Mouse (Mus musculus): Measurements from ENCODE around the gene Pitpnm2. TPM values are rescaled to one million over a fixed set of nuclear protein-coding genes. Genes with fewer than 3 reads are reported as not detected.

Gene Pitpnm2
- polyA plus RNA-seq, 1 experiment from 2014 or later = 7.4 TPM

- no peak overlapping the region for H3K27ac ChIP-seq
- ATAC-seq (ENCODE audit: low FRiP score) = no peak
- no peaks in the 10 kb centered on the region for H3K4me1 ChIP-seq (replicated peaks)
- H3K27me3 ChIP-seq = peaks cover 6% of the 10 kb centered on the region; the same call in 1 of the 2 replicates
- H3K4me2 ChIP-seq = no peak overlapping the region
- no peak overlapping the region for H3K9ac ChIP-seq
- H3K4me3 ChIP-seq = no peak overlapping the region
- no peaks in the 10 kb centered on the region for H3K9me3 ChIP-seq
- WGBS = 89% methylated on average over 3 of the region's 3 CpGs
- H3K36me3 ChIP-seq = no peaks in the 10 kb centered on the region
Observed at GRCm38 (mm10) chr5:124103020-124103419, 146.5 kb downstream of the Pitpnm2 start.

- H3K27ac ChIP-seq = no peak overlapping the region
- no peak overlapping the region for H3K4me2 ChIP-seq
- H3K4me1 ChIP-seq (replicated peaks) = no peaks in the 10 kb centered on the region
- ATAC-seq (ENCODE audit: low FRiP score) = no peak
- no peak overlapping the region for H3K4me3 ChIP-seq
- H3K9me3 ChIP-seq = no peaks in the 10 kb centered on the region
- H3K9ac ChIP-seq = no peak overlapping the region
- peaks cover 6% of the 10 kb centered on the region; the same call in 1 of the 2 replicates for H3K27me3 ChIP-seq
- no peaks in the 10 kb centered on the region for H3K36me3 ChIP-seq
- 91% methylated on average over 6 of the region's 6 CpGs for WGBS
Observed at GRCm38 (mm10) chr5:124102326-124102725, 147.2 kb downstream of the Pitpnm2 start.

GRCm38 (mm10) chr5:124100128-124101044 is 149.2 kb downstream of the Pitpnm2 start:
- no peaks in the 10 kb centered on the region for H3K9me3 ChIP-seq
- no peak overlapping the region for H3K9ac ChIP-seq
- 91% methylated on average over 11 of the region's 11 CpGs for WGBS
- no peak overlapping the region for H3K27ac ChIP-seq
- H3K4me2 ChIP-seq = no peak overlapping the region
- peaks cover 16% of the 10 kb centered on the region for H3K27me3 ChIP-seq
- no peaks in the 10 kb centered on the region for H3K36me3 ChIP-seq
- no peak for ATAC-seq (ENCODE audit: low FRiP score)
- no peak overlapping the region for H3K4me3 ChIP-seq
- H3K4me1 ChIP-seq (replicated peaks) = peaks cover 6% of the 10 kb centered on the region

GRCm38 (mm10) chr5:124098923-124099322 is 150.6 kb downstream of the Pitpnm2 start:
- no peak overlapping the region for H3K4me3 ChIP-seq
- no peak for ATAC-seq (ENCODE audit: low FRiP score)
- H3K27ac ChIP-seq = no peak overlapping the region
- no peaks in the 10 kb centered on the region for H3K9me3 ChIP-seq
- 81% methylated on average over 2 of the region's 2 CpGs for WGBS
- H3K9ac ChIP-seq = no peak overlapping the region
- H3K36me3 ChIP-seq = no peaks in the 10 kb centered on the region
- peaks cover 29% of the 10 kb centered on the region for H3K27me3 ChIP-seq
- H3K4me1 ChIP-seq (replicated peaks) = peaks cover 11% of the 10 kb centered on the region
- no peak overlapping the region for H3K4me2 ChIP-seq

- H3K4me1 ChIP-seq (replicated peaks) = peaks cover 17% of the 10 kb centered on the region
- H3K4me3 ChIP-seq = peak within 1 kb of the TSS; percentile 47
- peak within 1 kb of the TSS; percentile 65 for H3K4me2 ChIP-seq
- WGBS = 1% methylated on average over 42 of the region's 42 CpGs
- H3K36me3 ChIP-seq = no peaks in the 10 kb centered on the region
- H3K9ac ChIP-seq = peak within 1 kb of the TSS; percentile 73
- H3K9me3 ChIP-seq = no peaks in the 10 kb centered on the region
- peaks cover 45% of the 10 kb centered on the region for H3K27me3 ChIP-seq
- no peak within 1 kb of the TSS for H3K27ac ChIP-seq
- ATAC-seq (ENCODE audit: low FRiP score) = peak; percentile 83
Observed at GRCm38 (mm10) chr5:124095596-124096232, 153.8 kb downstream of the Pitpnm2 start, which contains the start of gene Abcb9. TSS of gene Abcb9 (minus strand) at chr5:124095798.

- Histone ChIP-seq H3K9ac (peak overlapping the region; percentile 73), H3K4me1 (replicated peaks) (peaks cover 17% of the 10 kb centered on the region), H3K4me3 (peak overlapping the region; percentile 47), H3K9me3 (no peaks in the 10 kb centered on the region), H3K36me3 (no peaks in the 10 kb centered on the region), H3K4me2 (peak overlapping the region; percentile 65), H3K27me3 (peaks cover 45% of the 10 kb centered on the region), H3K27ac (no peak overlapping the region)
- peak; percentile 70 for ATAC-seq (ENCODE audit: low FRiP score)
- 12% methylated on average over 19 of the region's 19 CpGs for WGBS
Observed at GRCm38 (mm10) chr5:124095077-124095581, 154.4 kb downstream of the Pitpnm2 start.

- no peaks in the 10 kb centered on the region for H3K36me3 ChIP-seq
- H3K4me2 ChIP-seq = no peak overlapping the region
- peaks cover 40% of the 10 kb centered on the region for H3K27me3 ChIP-seq
- WGBS = 87% methylated on average over 12 of the region's 12 CpGs
- peaks cover 17% of the 10 kb centered on the region for H3K4me1 ChIP-seq (replicated peaks)
- no peaks in the 10 kb centered on the region for H3K9me3 ChIP-seq
- H3K4me3 ChIP-seq = no peak overlapping the region
- H3K9ac ChIP-seq = peak overlapping the region; percentile 29; the same call in 1 of the 2 replicates
- no peak overlapping the region for H3K27ac ChIP-seq
- no peak for ATAC-seq (ENCODE audit: low FRiP score)
Observed at GRCm38 (mm10) chr5:124093852-124094604, 155.5 kb downstream of the Pitpnm2 start.

GRCm38 (mm10) chr5:124093120-124093794 is 156.3 kb downstream of the Pitpnm2 start:
- H3K4me2 ChIP-seq = no peak overlapping the region
- WGBS = 78% methylated on average over 11 of the region's 11 CpGs
- no peak for ATAC-seq (ENCODE audit: low FRiP score)

GRCm38 (mm10) chr5:124091951-124092406 is 157.6 kb downstream of the Pitpnm2 start:
- Histone ChIP-seq H3K27me3 (peaks cover 39% of the 10 kb centered on the region), H3K4me3 (no peak overlapping the region), H3K9me3 (no peaks in the 10 kb centered on the region), H3K4me2 (no peak overlapping the region), H3K36me3 (no peaks in the 10 kb centered on the region; the same call in 1 of the 2 replicates), H3K4me1 (replicated peaks) (peaks cover 17% of the 10 kb centered on the region), H3K27ac (no peak overlapping the region), H3K9ac (no peak overlapping the region)
- no peak for ATAC-seq (ENCODE audit: low FRiP score)
- 69% methylated on average over 9 of the region's 9 CpGs for WGBS

More at GRCm38 (mm10) chr5:124093120-124093794, 156.3 kb downstream of the Pitpnm2 start:
- no peaks in the 10 kb centered on the region; the same call in 1 of the 2 replicates for H3K36me3 ChIP-seq
- no peak overlapping the region for H3K27ac ChIP-seq
- no peaks in the 10 kb centered on the region for H3K9me3 ChIP-seq
- no peak overlapping the region for H3K4me3 ChIP-seq
- H3K27me3 ChIP-seq = peaks cover 39% of the 10 kb centered on the region
- 0 out of 2 replicates have a peak overlapping the region, but pooled peaks have one; percentile 29 for H3K9ac ChIP-seq
- peaks cover 17% of the 10 kb centered on the region for H3K4me1 ChIP-seq (replicated peaks)

GRCm38 (mm10) chr5:124089868-124090267 is 159.7 kb downstream of the Pitpnm2 start:
- ATAC-seq (ENCODE audit: low FRiP score) = no peak
- no peak overlapping the region for H3K9ac ChIP-seq
- no peak overlapping the region for H3K4me3 ChIP-seq
- H3K4me1 ChIP-seq (replicated peaks) = 0 out of 2 replicates have a peak, but pooled peaks cover 6% of the 10 kb centered on the region
- H3K27ac ChIP-seq = no peak overlapping the region
- H3K36me3 ChIP-seq = no peaks in the 10 kb centered on the region; the same call in 1 of the 2 replicates
- no peak overlapping the region for H3K4me2 ChIP-seq
- H3K9me3 ChIP-seq = no peaks in the 10 kb centered on the region
- WGBS = 92% methylated on average over 23 of the region's 23 CpGs
- peaks cover 29% of the 10 kb centered on the region for H3K27me3 ChIP-seq

- ATAC-seq (ENCODE audit: low FRiP score) = no peak
- Histone ChIP-seq H3K9ac (no peak overlapping the region), H3K4me3 (no peak overlapping the region), H3K27me3 (0 out of 2 replicates have a peak, but pooled peaks cover 8% of the 10 kb centered on the region), H3K4me1 (replicated peaks) (0 out of 2 replicates have a peak, but pooled peaks cover 3% of the 10 kb centered on the region), H3K27ac (no peak overlapping the region), H3K4me2 (no peak overlapping the region), H3K9me3 (no peaks in the 10 kb centered on the region), H3K36me3 (no peaks in the 10 kb centered on the region; the same call in 1 of the 2 replicates)
- WGBS = 87% methylated on average over 4 of the region's 4 CpGs
Observed at GRCm38 (mm10) chr5:124086876-124087275, 162.7 kb downstream of the Pitpnm2 start.

Measured in hindbrain, embryonic 13.5 days (tissue).